Mouse (Mus musculus): ENCODE measurements at regions not wholly inside any gene's neighbourhood (a gene's known extent, or its start where the extent isn't known, plus 50 kb on each side); places are given as distances from the start of the nearest gene placed in this dataset.

GRCm38 (mm10) chr13:78444691-78445349, 245.3 kb upstream of the Nr2f1 start:
- no peak overlapping the region for H3K4me2 ChIP-seq (ENCODE audit: low read length)
- no peak overlapping the region; the same call in 1 of the 2 replicates for H3K27ac ChIP-seq (ENCODE audit: low read length)
- WGBS: 54% methylated on average over 8 of the region's 8 CpGs
- H3K4me1 ChIP-seq (ENCODE audit: control insufficient read depth, insufficient read depth, low read length): peaks cover 14% of the 10 kb centered on the region; the same call in 1 of the 2 replicates
- ATAC-seq: no peak
- H3K36me3 ChIP-seq (ENCODE audit: control insufficient read depth, insufficient read depth, low read length): no peaks in the 10 kb centered on the region
- no peaks in the 10 kb centered on the region; the same call in 1 of the 2 replicates for H3K27me3 ChIP-seq (ENCODE audit: control insufficient read depth, insufficient read depth, low read depth, low read length)
- no peak overlapping the region for H3K9ac ChIP-seq (ENCODE audit: low read depth, low read length)
- no peaks in the 10 kb centered on the region for H3K9me3 ChIP-seq (replicated peaks; ENCODE audit: control insufficient read depth, low read length, poor library complexity, severe bottlenecking)
- no peak overlapping the region for H3K4me3 ChIP-seq (ENCODE audit: low read depth, low read length)

DNA sequence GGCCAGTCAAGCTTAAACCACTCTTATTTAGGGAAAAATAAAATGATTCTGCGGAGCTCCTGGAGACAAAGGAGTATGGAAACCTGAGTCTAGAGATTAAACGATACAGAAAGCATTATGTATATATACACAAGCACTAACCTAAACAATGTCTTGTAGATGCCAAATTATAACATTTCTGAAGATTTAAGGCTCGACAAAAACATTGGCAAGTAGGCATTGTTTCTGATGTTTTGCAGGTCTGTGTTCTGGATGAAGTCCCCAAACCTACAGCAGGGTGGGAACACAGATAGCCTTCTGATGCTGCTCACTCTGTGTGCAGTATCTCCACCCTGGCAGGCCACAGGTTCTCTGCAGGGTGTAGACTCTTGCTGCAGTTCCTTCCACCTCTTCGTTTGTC, 228.9 kb upstream of the Nr2f1 start:
- no peaks in the 10 kb centered on the region for H3K36me3 ChIP-seq (ENCODE audit: control insufficient read depth, insufficient read depth, low read length)
- H3K27me3 ChIP-seq (ENCODE audit: control insufficient read depth, insufficient read depth, low read depth, low read length): no peaks in the 10 kb centered on the region
- 26% methylated on average over 4 of the region's 4 CpGs for WGBS
- ATAC-seq: no peak
- H3K4me3 ChIP-seq (ENCODE audit: low read depth, low read length): no peak overlapping the region
- peak overlapping the region; percentile 20; the same call in 1 of the 2 replicates for H3K27ac ChIP-seq (ENCODE audit: low read length)
- peak overlapping the region; percentile 60 for H3K4me2 ChIP-seq (ENCODE audit: low read length)
- peaks cover 16% of the 10 kb centered on the region; the same call in 1 of the 2 replicates for H3K4me1 ChIP-seq (ENCODE audit: control insufficient read depth, insufficient read depth, low read length)
- no peak overlapping the region for H3K9ac ChIP-seq (ENCODE audit: low read depth, low read length)
- H3K9me3 ChIP-seq (replicated peaks; ENCODE audit: control insufficient read depth, low read length, poor library complexity, severe bottlenecking): no peaks in the 10 kb centered on the region

DNA sequence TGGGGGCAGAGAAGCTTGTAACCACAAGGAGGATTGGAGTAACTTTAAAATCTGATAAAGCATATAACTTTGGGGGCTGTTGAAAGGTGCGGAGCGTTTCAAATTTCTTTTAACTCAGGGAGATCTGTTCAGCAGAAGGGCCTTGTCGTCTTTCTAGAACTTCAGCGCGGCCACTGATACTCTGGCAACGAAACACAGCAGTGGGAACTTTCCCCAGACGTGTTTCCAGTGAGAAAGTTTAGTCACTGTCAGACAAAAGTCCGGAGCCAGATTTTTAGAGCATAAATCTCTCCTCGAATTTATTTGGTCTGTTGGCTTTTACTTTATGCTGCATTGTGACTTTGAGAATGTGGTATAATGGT, 228.5 kb upstream of the Nr2f1 start:
- peak overlapping the region; percentile 60 for H3K4me2 ChIP-seq (ENCODE audit: low read length)
- H3K36me3 ChIP-seq (ENCODE audit: control insufficient read depth, insufficient read depth, low read length): no peaks in the 10 kb centered on the region
- peak overlapping the region; percentile 16; the same call in 1 of the 2 replicates for H3K9ac ChIP-seq (ENCODE audit: low read depth, low read length)
- peaks cover 16% of the 10 kb centered on the region; the same call in 1 of the 2 replicates for H3K4me1 ChIP-seq (ENCODE audit: control insufficient read depth, insufficient read depth, low read length)
- H3K27me3 ChIP-seq (ENCODE audit: control insufficient read depth, insufficient read depth, low read depth, low read length): no peaks in the 10 kb centered on the region
- H3K4me3 ChIP-seq (ENCODE audit: low read depth, low read length): peak overlapping the region; percentile 30
- ATAC-seq: no peak; the same call in 1 of the 2 replicates
- 4% methylated on average over 9 of the region's 9 CpGs for WGBS
- no peaks in the 10 kb centered on the region for H3K9me3 ChIP-seq (replicated peaks; ENCODE audit: control insufficient read depth, low read length, poor library complexity, severe bottlenecking)
- H3K27ac ChIP-seq (ENCODE audit: low read length): peak overlapping the region; percentile 61

DNA sequence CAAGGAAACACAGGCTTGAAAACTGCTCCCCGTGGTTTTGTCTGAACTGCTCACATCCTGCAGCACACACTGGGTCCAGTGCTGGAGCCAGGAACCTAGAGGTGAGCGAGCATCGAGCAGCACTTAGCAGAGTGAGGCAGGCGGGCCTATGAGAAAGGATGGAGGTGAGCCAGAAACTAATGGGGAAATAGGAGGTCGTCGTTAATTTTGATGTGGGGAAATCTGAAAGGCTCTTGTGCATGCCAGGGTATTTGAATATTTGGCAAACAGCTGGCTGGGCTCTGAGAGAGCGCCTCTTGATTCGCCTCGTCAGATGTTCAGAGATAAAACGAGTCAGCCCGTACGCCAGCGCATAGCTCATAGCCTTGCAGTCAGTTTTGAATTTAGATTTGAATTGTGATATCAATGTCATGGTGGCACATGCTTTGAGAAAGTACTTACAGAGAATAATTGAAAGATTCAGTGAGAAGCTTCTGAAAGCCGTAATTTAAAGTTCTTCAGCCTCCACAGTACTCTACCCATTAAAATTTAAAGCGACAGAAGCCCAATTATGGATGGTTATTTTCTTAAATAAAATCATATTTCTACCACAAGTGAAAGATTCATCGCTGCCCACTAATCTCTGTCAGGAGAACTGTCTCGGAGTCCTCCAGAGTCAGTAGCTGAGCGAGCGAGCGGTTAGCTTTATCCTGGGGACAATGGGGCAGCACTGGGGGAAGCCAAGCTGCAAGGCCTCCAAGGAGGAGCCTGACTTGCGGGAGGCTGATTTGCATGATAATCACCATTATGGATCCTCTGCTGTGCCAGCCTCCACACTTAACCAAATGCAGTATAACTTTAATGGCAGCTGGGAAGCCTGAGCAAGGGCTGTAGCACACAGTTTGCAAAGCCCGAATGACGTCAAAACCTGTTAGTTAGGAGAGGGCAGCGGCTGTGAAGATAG, 227.9 kb upstream of the Nr2f1 start:
- H3K36me3 ChIP-seq (ENCODE audit: control insufficient read depth, insufficient read depth, low read length): no peaks in the 10 kb centered on the region
- H3K9ac ChIP-seq (ENCODE audit: low read depth, low read length): peak overlapping the region; percentile 33; the same call in 1 of the 2 replicates
- peaks cover 16% of the 10 kb centered on the region; the same call in 1 of the 2 replicates for H3K4me1 ChIP-seq (ENCODE audit: control insufficient read depth, insufficient read depth, low read length)
- peak overlapping the region; percentile 61 for H3K27ac ChIP-seq (ENCODE audit: low read length)
- H3K27me3 ChIP-seq (ENCODE audit: control insufficient read depth, insufficient read depth, low read depth, low read length): no peaks in the 10 kb centered on the region
- ATAC-seq: peak; percentile 91
- peak overlapping the region; percentile 60 for H3K4me2 ChIP-seq (ENCODE audit: low read length)
- WGBS: 3% methylated on average over 24 of the region's 24 CpGs
- H3K9me3 ChIP-seq (replicated peaks; ENCODE audit: control insufficient read depth, low read length, poor library complexity, severe bottlenecking): no peaks in the 10 kb centered on the region
- H3K4me3 ChIP-seq (ENCODE audit: low read depth, low read length): peak overlapping the region; percentile 30

- Histone ChIP-seq H3K4me1 (ENCODE audit: control insufficient read depth, insufficient read depth, low read length) (peaks cover 16% of the 10 kb centered on the region; the same call in 1 of the 2 replicates), H3K9ac (ENCODE audit: low read depth, low read length) (no peak overlapping the region), H3K36me3 (ENCODE audit: control insufficient read depth, insufficient read depth, low read length) (no peaks in the 10 kb centered on the region), H3K4me2 (ENCODE audit: low read length) (no peak overlapping the region; the same call in 1 of the 2 replicates), H3K4me3 (ENCODE audit: low read depth, low read length) (no peak overlapping the region), H3K27ac (ENCODE audit: low read length) (peak overlapping the region; percentile 61), H3K27me3 (ENCODE audit: control insufficient read depth, insufficient read depth, low read depth, low read length) (no peaks in the 10 kb centered on the region), H3K9me3 (replicated peaks; ENCODE audit: control insufficient read depth, low read length, poor library complexity, severe bottlenecking) (no peaks in the 10 kb centered on the region)
- WGBS: 26% methylated on average over 8 of the region's 8 CpGs
- no peak for ATAC-seq
Observed at GRCm38 (mm10) chr13:78426306-78426921, 226.9 kb upstream of the Nr2f1 start.

- ATAC-seq: no peak
- WGBS: 78% methylated on average over 3 of the region's 3 CpGs
- no peaks in the 10 kb centered on the region for H3K9me3 ChIP-seq (replicated peaks; ENCODE audit: control insufficient read depth, low read length, poor library complexity, severe bottlenecking)
- H3K4me3 ChIP-seq (ENCODE audit: low read depth, low read length): no peak overlapping the region
- H3K27ac ChIP-seq (ENCODE audit: low read length): no peak overlapping the region
- H3K36me3 ChIP-seq (ENCODE audit: control insufficient read depth, insufficient read depth, low read length): no peaks in the 10 kb centered on the region
- no peaks in the 10 kb centered on the region for H3K4me1 ChIP-seq (ENCODE audit: control insufficient read depth, insufficient read depth, low read length)
- no peak overlapping the region for H3K4me2 ChIP-seq (ENCODE audit: low read length)
- no peaks in the 10 kb centered on the region for H3K27me3 ChIP-seq (ENCODE audit: control insufficient read depth, insufficient read depth, low read depth, low read length)
- H3K9ac ChIP-seq (ENCODE audit: low read depth, low read length): no peak overlapping the region
Observed at GRCm38 (mm10) chr13:78405071-78405470, 205.5 kb upstream of the Nr2f1 start.

DNA sequence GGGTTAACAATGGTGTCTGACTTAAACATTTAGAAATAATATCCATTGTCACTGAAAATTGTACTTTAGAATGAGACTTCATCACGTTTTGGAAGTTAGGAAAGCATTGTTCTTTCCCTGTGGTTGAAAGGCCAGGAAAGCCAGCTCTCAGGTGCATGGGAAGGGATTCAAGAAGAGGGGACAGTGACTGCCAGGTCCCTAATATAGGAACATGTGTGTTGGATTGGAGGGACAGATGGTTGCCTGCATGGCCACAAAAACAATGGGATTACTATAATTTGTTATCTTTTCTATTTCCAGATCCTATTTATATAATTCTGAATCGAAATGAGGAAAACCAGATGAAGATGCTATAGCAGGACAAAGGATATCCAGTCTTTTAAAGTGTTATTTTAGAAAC, 184.2 kb upstream of the Nr2f1 start:
- Histone ChIP-seq H3K36me3 (ENCODE audit: control insufficient read depth, insufficient read depth, low read length) (no peaks in the 10 kb centered on the region), H3K4me2 (ENCODE audit: low read length) (no peak overlapping the region), H3K27me3 (ENCODE audit: control insufficient read depth, insufficient read depth, low read depth, low read length) (no peaks in the 10 kb centered on the region), H3K27ac (ENCODE audit: low read length) (no peak overlapping the region), H3K9ac (ENCODE audit: low read depth, low read length) (no peak overlapping the region), H3K9me3 (replicated peaks; ENCODE audit: control insufficient read depth, low read length, poor library complexity, severe bottlenecking) (no peaks in the 10 kb centered on the region), H3K4me3 (ENCODE audit: low read depth, low read length) (no peak overlapping the region), H3K4me1 (ENCODE audit: control insufficient read depth, insufficient read depth, low read length) (no peaks in the 10 kb centered on the region)
- 71% methylated on average over 2 of the region's 2 CpGs for WGBS
- no peak for ATAC-seq

DNA sequence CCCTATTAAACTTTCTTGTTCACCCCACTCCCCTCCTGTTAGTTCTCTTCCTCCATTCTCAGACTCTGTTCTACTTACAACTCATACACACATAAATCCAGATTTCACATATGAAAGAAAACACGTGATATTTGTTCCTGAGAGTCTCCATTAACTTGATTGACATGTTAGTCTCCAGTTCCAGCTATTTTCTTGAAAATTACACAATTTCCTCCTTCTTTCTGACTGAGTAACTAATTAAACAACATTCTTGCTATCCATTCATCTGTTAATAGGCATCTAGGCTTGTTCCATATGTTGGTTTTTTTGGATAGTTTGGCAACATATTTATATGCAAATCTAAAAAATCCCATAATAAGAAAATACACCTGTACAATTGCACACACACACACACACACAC, 161.7 kb upstream of the Nr2f1 start:
- Histone ChIP-seq H3K4me2 (ENCODE audit: low read length) (no peak overlapping the region), H3K9me3 (replicated peaks; ENCODE audit: control insufficient read depth, low read length, poor library complexity, severe bottlenecking) (no peaks in the 10 kb centered on the region), H3K4me1 (ENCODE audit: control insufficient read depth, insufficient read depth, low read length) (no peaks in the 10 kb centered on the region), H3K27ac (ENCODE audit: low read length) (no peak overlapping the region), H3K4me3 (ENCODE audit: low read depth, low read length) (no peak overlapping the region), H3K36me3 (ENCODE audit: control insufficient read depth, insufficient read depth, low read length) (no peaks in the 10 kb centered on the region), H3K27me3 (ENCODE audit: control insufficient read depth, insufficient read depth, low read depth, low read length) (no peaks in the 10 kb centered on the region), H3K9ac (ENCODE audit: low read depth, low read length) (no peak overlapping the region)
- ATAC-seq: no peak
- WGBS: 76% methylated on average over 1 of the region's 1 CpGs

Measured in midbrain, embryonic 16.5 days (tissue).